Mouse (Mus musculus) midbrain, embryonic 12.5 days (tissue): ENCODE results near the gene Rfc4. TPM values are rescaled to one million over a fixed set of nuclear protein-coding genes. Genes with fewer than 3 reads are reported as not detected.
A peak's percentile ranks its signal among the peaks of the same experiment; 100 is the strongest.

Source experiments
- ATAC-seq: fragments of 200-750 bp; cut with Nextera tagmentation; 2 replicates; pipeline ENCODE4 v1.8.0; 2017; ENCODE audit warnings: low read depth, moderate TSS enrichment, moderate library complexity; ENCODE audit not compliant: low FRiP score
- H3K27ac ChIP-seq: fragments of 300-500 bp; sonication (generic); replicated peaks from 2 replicates; pipeline ENCODE4 v1.5.1; 2016; ENCODE audit warnings: mild to moderate bottlenecking
- H3K27me3 ChIP-seq: fragments of 300-500 bp; sonication (generic); 2 replicates; pipeline ENCODE4 v1.6.1; 2016; ENCODE audit warnings: mild to moderate bottlenecking
- H3K36me3 ChIP-seq: fragments of 300-500 bp; sonication (generic); 2 replicates; pipeline ENCODE4 v1.6.1; 2016
- H3K4me1 ChIP-seq: fragments of 300-500 bp; sonication (generic); 2 replicates; pipeline ENCODE4 v1.6.1; 2016
- H3K4me2 ChIP-seq: fragments of 300-500 bp; sonication (generic); replicated peaks from 2 replicates; pipeline ENCODE4 v1.6.1; 2016; ENCODE audit warnings: mild to moderate bottlenecking, moderate library complexity
- H3K4me3 ChIP-seq: fragments of 300-500 bp; sonication (generic); 2 replicates; pipeline ENCODE4 v1.5.1; 2016; ENCODE audit warnings: mild to moderate bottlenecking
- H3K9ac ChIP-seq: fragments of 300-500 bp; sonication (generic); replicated peaks from 2 replicates; pipeline ENCODE4 v1.6.1; 2016; ENCODE audit warnings: mild to moderate bottlenecking, moderate library complexity
- H3K9me3 ChIP-seq: fragments of 300-500 bp; sonication (generic); 2 replicates; pipeline ENCODE4 v1.6.1; 2016; ENCODE audit warnings: mild to moderate bottlenecking
- WGBS: fragments of 180-500 bp; shearing (Covaris S2); methylation state at CpG from one replicate; pipeline ENCODE4 v1.1.7; 2016; 5-methylcytosine and 5-hydroxymethylcytosine counted together
- polyA plus RNA-seq: library from polyadenylated mRNA; unstranded; fragments of >200 nt; fragmentation: Nextera tagmentation; extraction: Ambion mirVana; gene quantifications from 2 replicates; pipeline ENCODE4 v1.2.1, GENCODE M21; 2016

Rfc4 gene
- polyA plus RNA-seq, result 145 and 162 TPM in 2 replicates

GRCm38 (mm10) chr16:23127673-23128375 is at the start of gene Rfc4:
Gene Rfc4, minus strand, starts transcription at chr16:23127737.
- under 1% methylated on average over 51 of the region's 51 CpGs for WGBS
- no peaks in the 10 kb centered on the region for H3K27me3 ChIP-seq
- H3K4me2 ChIP-seq, result peak within 1 kb of the TSS; percentile 82
- no peaks in the 10 kb centered on the region for H3K9me3 ChIP-seq
- H3K27ac ChIP-seq, result peak within 1 kb of the TSS; percentile 97
- peaks cover 11% of the 10 kb centered on the region for H3K36me3 ChIP-seq
- H3K4me1 ChIP-seq, result peaks cover 12% of the 10 kb centered on the region
- peak within 1 kb of the TSS; percentile 72 for H3K4me3 ChIP-seq
- H3K9ac ChIP-seq, result peak within 1 kb of the TSS; percentile 86
- ATAC-seq, result peak; percentile 95

DNA sequence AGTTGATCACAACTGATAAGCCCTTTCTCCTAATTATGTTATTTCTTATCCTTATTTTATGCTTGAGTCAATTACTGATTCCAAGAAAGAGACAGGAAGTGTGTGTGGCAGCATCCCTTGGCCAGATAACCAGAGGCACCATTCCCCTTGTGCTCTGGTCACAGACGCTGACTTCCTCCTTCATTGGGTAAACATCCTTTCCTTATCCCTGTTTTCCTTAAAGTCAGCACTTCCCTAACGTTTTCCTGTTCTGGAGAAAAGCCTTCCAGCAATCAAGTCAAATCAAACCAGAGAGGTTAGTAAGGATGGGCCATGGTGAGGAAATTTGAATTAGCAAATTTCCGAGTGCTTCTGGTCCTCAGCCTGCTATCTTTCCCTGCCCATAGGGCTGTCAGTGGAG is 48.4 kb upstream of the Rfc4 start:
- no peaks in the 10 kb centered on the region; the same call in 1 of the 2 replicates for H3K9me3 ChIP-seq
- no peak for ATAC-seq
- no peak overlapping the region for H3K4me3 ChIP-seq
- no peak overlapping the region for H3K27ac ChIP-seq
- H3K9ac ChIP-seq, result no peak overlapping the region
- WGBS, result 58% methylated on average over 3 of the region's 3 CpGs
- no peaks in the 10 kb centered on the region for H3K4me1 ChIP-seq
- H3K4me2 ChIP-seq, result no peak overlapping the region
- no peaks in the 10 kb centered on the region for H3K27me3 ChIP-seq
- no peaks in the 10 kb centered on the region for H3K36me3 ChIP-seq

GRCm38 (mm10) chr16:23174855-23175254 is 47.3 kb upstream of the Rfc4 start:
- H3K4me1 ChIP-seq, result no peaks in the 10 kb centered on the region
- no peaks in the 10 kb centered on the region for H3K27me3 ChIP-seq
- H3K4me2 ChIP-seq, result no peak overlapping the region
- no peaks in the 10 kb centered on the region; the same call in 1 of the 2 replicates for H3K9me3 ChIP-seq
- no peaks in the 10 kb centered on the region for H3K36me3 ChIP-seq
- H3K9ac ChIP-seq, result no peak overlapping the region
- H3K27ac ChIP-seq, result no peak overlapping the region
- WGBS, result 96% methylated on average over 5 of the region's 5 CpGs
- no peak for ATAC-seq
- H3K4me3 ChIP-seq, result no peak overlapping the region

DNA sequence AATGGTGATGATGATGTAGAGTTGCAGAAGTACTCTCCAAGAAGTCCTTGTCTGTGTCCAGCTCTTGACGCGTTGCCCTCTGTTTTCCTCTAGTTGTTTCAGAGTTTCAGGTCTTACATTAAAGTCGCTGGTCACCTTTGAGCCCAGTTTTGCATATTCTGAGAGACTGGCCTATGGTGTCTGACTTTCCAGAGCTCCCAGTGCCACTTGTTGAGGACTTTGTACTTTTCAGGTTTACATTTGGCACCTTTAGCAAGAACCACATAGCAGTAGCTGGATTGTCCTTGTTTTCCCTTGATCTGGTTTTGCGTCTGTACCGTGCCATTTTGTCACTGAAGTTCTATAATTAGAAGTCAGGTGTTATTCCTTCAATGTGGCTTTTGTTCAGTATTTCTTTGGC is 46.4 kb upstream of the Rfc4 start:
- no peak overlapping the region for H3K4me3 ChIP-seq
- H3K4me2 ChIP-seq, result no peak overlapping the region
- H3K9ac ChIP-seq, result no peak overlapping the region
- H3K27me3 ChIP-seq, result no peaks in the 10 kb centered on the region
- 95% methylated on average over 5 of the region's 5 CpGs for WGBS
- H3K27ac ChIP-seq, result no peak overlapping the region
- H3K9me3 ChIP-seq, result no peaks in the 10 kb centered on the region; the same call in 1 of the 2 replicates
- ATAC-seq, result no peak
- H3K4me1 ChIP-seq, result no peaks in the 10 kb centered on the region
- H3K36me3 ChIP-seq, result no peaks in the 10 kb centered on the region

DNA sequence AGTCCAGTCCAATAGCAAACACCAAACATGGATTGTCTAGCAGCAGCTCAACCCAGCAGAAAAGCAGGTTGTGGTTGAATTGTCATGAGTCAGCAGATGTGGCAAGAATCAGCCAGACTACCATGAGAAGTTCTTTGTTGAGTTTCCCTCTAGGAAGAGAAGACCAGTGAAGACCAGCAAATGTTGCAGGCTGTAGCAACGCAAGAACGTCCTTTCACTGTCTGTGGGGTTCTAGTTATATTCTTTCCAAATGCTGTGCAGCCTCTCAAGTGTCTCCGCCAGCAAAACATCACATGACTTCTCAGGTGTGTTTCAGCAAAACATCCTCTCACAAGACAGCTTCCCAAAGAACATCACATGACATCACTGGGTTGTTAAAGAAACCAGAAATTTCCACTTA is 43.3 kb upstream of the Rfc4 start:
- no peak overlapping the region for H3K4me2 ChIP-seq
- ATAC-seq, result no peak
- no peaks in the 10 kb centered on the region for H3K4me1 ChIP-seq
- no peaks in the 10 kb centered on the region for H3K36me3 ChIP-seq
- WGBS, result 95% methylated on average over 3 of the region's 3 CpGs
- no peak overlapping the region for H3K4me3 ChIP-seq
- H3K27me3 ChIP-seq, result no peaks in the 10 kb centered on the region
- H3K27ac ChIP-seq, result no peak overlapping the region
- H3K9ac ChIP-seq, result no peak overlapping the region
- no peaks in the 10 kb centered on the region; the same call in 1 of the 2 replicates for H3K9me3 ChIP-seq

DNA sequence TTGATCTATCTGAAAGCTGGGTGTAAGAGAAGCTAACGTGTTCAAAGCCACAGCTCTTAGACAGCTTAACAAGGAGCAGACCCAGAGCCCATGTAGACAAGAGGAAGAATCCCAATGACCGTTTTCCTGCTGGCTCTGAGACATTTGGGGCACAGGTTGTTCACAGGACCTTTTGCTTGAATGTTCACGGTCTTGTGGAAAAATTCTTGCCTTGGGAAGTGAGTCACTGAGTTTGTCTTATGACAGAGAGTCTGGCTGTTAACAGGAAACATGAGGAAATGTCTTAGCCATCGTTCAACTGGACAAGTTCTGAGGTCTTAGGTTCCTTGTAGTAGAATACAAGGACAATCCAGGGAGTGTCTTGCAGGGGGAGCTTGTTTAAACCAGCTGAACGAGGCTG is 39.5 kb upstream of the Rfc4 start:
- H3K27ac ChIP-seq, result no peak overlapping the region
- H3K27me3 ChIP-seq, result no peaks in the 10 kb centered on the region
- no peaks in the 10 kb centered on the region for H3K36me3 ChIP-seq
- no peak for ATAC-seq
- H3K9ac ChIP-seq, result no peak overlapping the region
- H3K4me3 ChIP-seq, result no peak overlapping the region
- 80% methylated on average over 5 of the region's 5 CpGs for WGBS
- no peak overlapping the region for H3K4me2 ChIP-seq
- no peaks in the 10 kb centered on the region for H3K9me3 ChIP-seq
- H3K4me1 ChIP-seq, result no peaks in the 10 kb centered on the region

- Histone ChIP-seq H3K4me3 (no peak overlapping the region), H3K27me3 (no peaks in the 10 kb centered on the region), H3K4me2 (no peak overlapping the region), H3K27ac (no peak overlapping the region), H3K36me3 (no peaks in the 10 kb centered on the region), H3K9me3 (no peaks in the 10 kb centered on the region), H3K4me1 (no peaks in the 10 kb centered on the region), H3K9ac (no peak overlapping the region)
- 98% methylated on average over 1 of the region's 1 CpGs for WGBS
- no peak for ATAC-seq
Measured at GRCm38 (mm10) chr16:23166646-23167045, 39.1 kb upstream of the Rfc4 start.

GRCm38 (mm10) chr16:23165441-23165840 is 37.9 kb upstream of the Rfc4 start:
- no peaks in the 10 kb centered on the region for H3K9me3 ChIP-seq
- no peak overlapping the region for H3K4me2 ChIP-seq
- no peak for ATAC-seq
- H3K4me1 ChIP-seq, result no peaks in the 10 kb centered on the region
- no peaks in the 10 kb centered on the region for H3K36me3 ChIP-seq
- H3K4me3 ChIP-seq, result no peak overlapping the region
- H3K27ac ChIP-seq, result no peak overlapping the region
- whole genome bisulfite sequencing, result 58% methylated on average over 9 of the region's 9 CpGs
- no peaks in the 10 kb centered on the region for H3K27me3 ChIP-seq
- H3K9ac ChIP-seq, result no peak overlapping the region

- 73% methylated on average over 6 of the region's 6 CpGs for WGBS
Measured at GRCm38 (mm10) chr16:23164443-23164842, 36.9 kb upstream of the Rfc4 start.

DNA sequence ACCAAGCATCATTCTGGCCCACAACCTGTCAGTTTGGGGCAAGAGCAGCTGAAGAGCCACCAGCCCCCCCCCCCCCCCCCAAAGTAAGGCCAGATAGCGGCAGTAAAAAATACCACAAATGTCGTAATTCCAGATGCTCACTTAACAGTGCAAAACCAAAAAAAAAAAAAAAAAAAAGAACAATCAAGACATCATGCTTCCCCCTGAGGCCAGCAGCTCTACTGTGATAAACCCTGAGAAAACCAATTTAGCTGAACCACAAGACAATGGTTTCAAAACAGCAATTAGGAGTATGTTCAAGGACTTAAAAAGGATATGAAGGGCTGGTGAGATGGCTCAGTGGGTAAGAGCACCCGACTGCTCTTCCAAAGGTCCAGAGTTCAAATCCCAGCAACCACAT is 34.6 kb upstream of the Rfc4 start:
- Histone ChIP-seq H3K36me3 (no peaks in the 10 kb centered on the region), H3K9ac (no peak overlapping the region), H3K27me3 (no peaks in the 10 kb centered on the region), H3K4me3 (no peak overlapping the region), H3K9me3 (no peaks in the 10 kb centered on the region), H3K4me1 (no peaks in the 10 kb centered on the region), H3K4me2 (no peak overlapping the region), H3K27ac (no peak overlapping the region)
- ATAC-seq, result no peak
- 77% methylated on average over 3 of the region's 3 CpGs for WGBS

More at GRCm38 (mm10) chr16:23164443-23164842, 36.9 kb upstream of the Rfc4 start:
- no peak overlapping the region for H3K4me3 ChIP-seq
- H3K36me3 ChIP-seq, result no peaks in the 10 kb centered on the region
- no peak overlapping the region for H3K9ac ChIP-seq
- no peaks in the 10 kb centered on the region for H3K27me3 ChIP-seq
- H3K9me3 ChIP-seq, result no peaks in the 10 kb centered on the region
- H3K4me2 ChIP-seq, result no peak overlapping the region
- no peaks in the 10 kb centered on the region for H3K4me1 ChIP-seq
- no peak for ATAC-seq
- no peak overlapping the region for H3K27ac ChIP-seq

DNA sequence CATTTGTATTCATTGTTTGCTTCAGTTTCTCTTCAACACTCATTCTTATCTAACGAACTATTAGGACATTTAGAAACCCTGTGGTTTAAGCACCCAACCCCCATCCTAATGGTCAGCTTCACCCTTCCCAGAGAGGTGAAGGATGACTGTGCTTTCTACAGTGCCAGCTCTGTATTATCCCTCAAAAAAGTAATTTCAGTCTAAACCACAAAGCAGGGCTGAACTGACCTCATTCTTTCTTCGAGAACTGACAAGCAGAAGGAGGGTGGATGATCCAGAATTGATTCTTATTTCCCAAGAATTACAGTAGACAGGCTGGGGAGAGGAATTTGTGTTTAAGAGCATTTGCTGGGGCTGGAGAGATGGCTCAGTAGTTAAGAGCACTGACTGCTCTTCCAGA is 32.2 kb upstream of the Rfc4 start:
- ATAC-seq, result no peak
- Histone ChIP-seq H3K4me3 (no peak overlapping the region), H3K9me3 (no peaks in the 10 kb centered on the region), H3K4me2 (no peak overlapping the region), H3K27me3 (no peaks in the 10 kb centered on the region), H3K27ac (no peak overlapping the region), H3K4me1 (no peaks in the 10 kb centered on the region), H3K9ac (no peak overlapping the region), H3K36me3 (no peaks in the 10 kb centered on the region)
- 78% methylated on average over 2 of the region's 2 CpGs for WGBS

GRCm38 (mm10) chr16:23158957-23159356 is 31.4 kb upstream of the Rfc4 start:
- Histone ChIP-seq H3K27ac (no peak overlapping the region), H3K4me2 (no peak overlapping the region), H3K27me3 (no peaks in the 10 kb centered on the region), H3K4me3 (no peak overlapping the region), H3K9ac (no peak overlapping the region), H3K9me3 (no peaks in the 10 kb centered on the region), H3K36me3 (no peaks in the 10 kb centered on the region), H3K4me1 (no peaks in the 10 kb centered on the region)
- no peak for ATAC-seq
- 63% methylated on average over 2 of the region's 2 CpGs for WGBS

DNA sequence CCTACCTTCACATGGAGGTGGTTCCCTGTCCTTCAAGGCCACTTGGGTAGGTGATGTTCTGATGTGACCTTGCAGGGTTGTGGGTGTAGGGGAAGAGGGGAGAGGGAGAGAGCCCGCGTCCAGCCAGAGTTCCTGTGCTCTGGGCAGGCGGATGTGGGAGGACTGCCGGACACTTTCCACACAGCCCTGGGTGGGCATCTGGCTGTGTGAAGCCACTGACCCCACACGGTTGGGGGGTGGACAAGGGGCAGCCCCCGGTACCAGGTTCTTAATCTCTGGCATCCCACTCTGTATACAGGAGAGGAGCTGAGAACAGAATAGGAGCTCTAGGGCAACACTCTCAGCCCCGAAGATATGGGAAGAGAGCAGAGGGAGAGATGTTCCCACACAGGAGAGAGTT is 30.8 kb upstream of the Rfc4 start:
- 92% methylated on average over 7 of the region's 7 CpGs for WGBS
- H3K36me3 ChIP-seq, result no peaks in the 10 kb centered on the region
- H3K4me2 ChIP-seq, result no peak overlapping the region

More for the DNA sequence above, 30.8 kb upstream of the Rfc4 start:
- ATAC-seq, result no peak
- H3K9me3 ChIP-seq, result no peaks in the 10 kb centered on the region
- no peaks in the 10 kb centered on the region for H3K4me1 ChIP-seq
- no peak overlapping the region for H3K4me3 ChIP-seq
- H3K27ac ChIP-seq, result no peak overlapping the region
- H3K27me3 ChIP-seq, result no peaks in the 10 kb centered on the region
- no peak overlapping the region for H3K9ac ChIP-seq
